Mouse (Mus musculus) bone marrow macrophage, adult 2 months (primary cell): ENCODE measurements around the gene Kcnip4.

Experiments
- CTCF ChIP-seq: IDR thresholded peaks from 2 replicates; pipeline ENCODE4 v1.5.1; 2012; ENCODE audit warnings: low read depth, mild to moderate bottlenecking, low read length, moderate library complexity
- POLR2A ChIP-seq: IDR thresholded peaks from 2 replicates; pipeline ENCODE4 v1.6.1; 2012; ENCODE audit warnings: mild to moderate bottlenecking, low read depth, low read length, borderline replicate concordance

- no peak for TF ChIP-seq POLR2A
- TF ChIP-seq CTCF: no peak
Measured at GRCm38 (mm10) chr5:48599481-48600040, 925.1 kb downstream of the Kcnip4 start.
